Mouse (Mus musculus) adrenal gland, postnatal 4 days (tissue): ENCODE measurements around the gene C8g. TPM values are rescaled to one million over a fixed set of nuclear protein-coding genes. Genes with fewer than 3 reads are reported as not detected.

Experiments
- DNase-seq, 2 experiments: peaks; one replicate each; pipeline ENCODE4 v3.0.0; 2021 to 2022; ENCODE audit warnings: low spot score in 2 of 2, mixed read lengths in 2 of 2
- total RNA-seq, 2 experiments: library from RNA; stranded (reverse); gene quantifications; 2 replicates each; pipeline ENCODE4 v1.2.3; 2021

C8g gene
- total RNA-seq, 2 experiments from 2014 or later: 1.0 to 9.9 TPM

DNA sequence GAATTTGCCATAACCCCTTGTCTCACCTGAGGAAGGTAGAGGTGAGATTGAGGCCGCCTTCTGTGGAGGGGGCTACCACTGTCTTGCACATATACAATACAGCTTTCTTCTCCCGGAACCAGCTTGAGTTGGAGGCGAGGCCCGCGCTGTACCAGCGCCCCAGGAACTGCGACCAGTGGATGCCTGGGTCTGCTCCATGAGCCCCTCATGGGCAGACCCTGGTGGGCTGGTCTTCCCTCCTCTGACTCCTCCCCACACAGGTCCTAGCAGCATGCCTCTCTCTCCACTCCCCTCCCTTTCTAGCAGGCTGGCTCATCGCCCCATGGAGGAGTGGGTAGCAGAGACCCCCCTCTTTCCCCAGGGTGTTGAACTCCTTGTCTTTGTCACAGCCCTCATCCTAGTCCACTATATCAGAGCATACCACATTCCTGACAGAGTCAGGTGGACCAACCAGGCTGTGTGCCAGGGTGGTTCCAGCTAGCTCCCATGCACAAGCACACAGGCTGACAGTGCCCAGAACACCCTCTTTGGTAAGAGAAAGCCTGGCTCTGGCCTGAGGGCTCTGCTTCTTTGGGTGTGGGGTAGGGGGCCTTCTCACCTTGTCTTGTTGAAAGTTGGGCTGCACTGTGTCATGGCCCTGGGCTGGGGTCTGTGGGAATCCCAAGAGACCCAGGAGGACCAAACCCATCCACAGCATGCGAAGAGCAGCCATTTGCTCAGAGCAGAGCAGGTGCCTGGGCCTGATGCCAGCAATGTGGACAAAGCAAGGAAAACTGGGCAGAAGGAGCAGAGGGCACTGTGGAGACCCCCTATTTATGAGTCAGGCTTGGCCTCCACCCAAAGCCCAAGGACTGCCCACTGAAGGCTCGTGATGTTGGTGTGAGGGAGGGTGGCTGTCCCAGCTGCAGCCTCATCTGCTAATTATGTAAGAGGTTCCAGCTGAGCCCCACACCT lies 32.3 kb downstream of the C8g start:
- no peak for DNase-seq

DNA sequence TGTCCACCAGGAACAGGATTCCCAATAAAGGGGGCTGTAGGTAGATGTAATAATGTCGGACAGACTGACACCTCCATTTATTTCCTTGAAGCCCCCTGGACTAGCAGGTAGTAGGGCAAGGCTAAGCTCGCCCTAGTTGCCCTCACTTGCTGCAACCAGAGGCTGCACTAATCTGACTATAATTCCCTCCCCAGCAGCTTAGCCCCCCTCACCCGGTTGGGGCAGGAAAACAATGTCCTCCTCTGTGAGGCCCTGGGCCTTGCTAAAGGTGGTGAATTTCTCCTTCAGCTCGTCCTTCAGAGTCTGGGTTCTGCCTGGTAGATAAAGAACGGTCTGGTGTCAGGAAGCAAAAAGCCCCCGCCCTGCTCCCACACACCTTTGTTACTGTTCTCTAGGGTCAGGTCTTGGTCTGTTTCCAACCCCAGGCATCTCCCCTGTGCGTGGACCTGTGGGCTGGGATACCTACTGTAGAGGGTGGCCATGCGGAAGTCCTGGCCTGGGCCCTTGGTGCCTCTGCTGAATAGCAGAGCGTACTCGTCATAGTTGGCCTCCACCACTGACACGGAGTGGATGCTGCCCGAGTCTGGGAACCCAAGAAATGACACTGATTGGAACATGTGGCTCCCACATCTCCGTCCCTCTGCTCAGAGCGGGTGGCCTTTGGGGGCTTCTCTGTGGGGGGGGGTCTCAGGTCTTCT lies 33.8 kb downstream of the C8g start:
- DNase-seq: no peak

DNA sequence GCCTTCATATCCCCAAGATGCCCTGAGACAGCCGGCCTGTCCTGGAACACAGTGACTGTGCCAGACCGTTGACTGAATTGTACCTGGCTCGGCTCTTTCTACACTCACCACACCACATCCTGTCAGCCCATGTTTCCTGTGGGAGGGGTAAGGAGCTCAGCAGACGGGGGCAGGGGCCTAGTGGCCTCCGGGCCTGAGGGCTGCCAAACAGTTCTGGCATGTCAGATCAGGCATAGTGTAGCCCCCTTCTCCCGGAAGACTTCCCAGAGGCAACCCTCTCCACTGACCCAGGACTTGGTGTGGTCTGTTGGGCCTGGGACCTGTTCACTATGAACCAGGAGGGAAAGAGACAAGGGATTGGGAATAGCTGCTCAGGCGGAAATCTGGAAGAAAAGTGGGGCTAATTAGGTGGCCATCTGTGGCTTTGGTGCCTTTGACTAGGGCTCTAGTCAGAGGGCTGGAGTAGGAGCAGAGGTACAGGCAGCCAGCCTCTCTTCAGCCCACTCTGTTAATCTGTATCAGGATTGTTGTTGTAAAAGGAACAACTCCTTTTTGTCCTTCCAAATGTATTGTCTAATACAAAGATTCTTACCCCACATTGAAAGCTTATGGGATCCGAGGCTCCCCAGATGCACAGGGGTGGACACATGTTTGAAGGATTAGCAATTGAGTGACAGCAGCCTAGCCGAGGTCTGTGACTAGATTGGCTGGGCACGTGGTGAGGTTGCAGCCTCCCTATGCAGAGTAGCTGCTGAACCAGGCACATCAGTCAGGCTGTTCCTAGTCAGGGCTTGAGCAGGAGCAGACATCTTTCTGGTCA lies 35.5 kb downstream of the C8g start:
- no peak for DNase-seq

DNA sequence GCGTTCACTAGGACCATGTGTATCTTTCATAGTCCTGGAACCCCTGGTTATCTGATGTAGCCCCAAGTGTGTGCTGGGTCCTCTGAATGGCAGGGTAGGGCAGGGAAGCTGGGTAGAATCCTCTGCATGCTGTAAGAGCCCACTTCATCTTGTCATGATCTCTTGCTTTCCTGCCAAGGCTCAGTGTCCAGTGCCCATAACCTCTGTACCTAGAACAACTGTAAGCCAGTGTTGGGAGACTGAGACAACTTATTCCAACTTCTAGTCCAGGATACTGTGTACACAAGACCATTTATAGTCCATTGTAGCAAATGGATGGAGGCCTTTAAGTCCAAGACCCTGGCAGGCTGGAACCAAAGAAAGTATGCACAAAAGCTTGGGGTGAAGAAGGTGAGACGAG lies 36.3 kb downstream of the C8g start:
- DNase-seq: no peak

DNA sequence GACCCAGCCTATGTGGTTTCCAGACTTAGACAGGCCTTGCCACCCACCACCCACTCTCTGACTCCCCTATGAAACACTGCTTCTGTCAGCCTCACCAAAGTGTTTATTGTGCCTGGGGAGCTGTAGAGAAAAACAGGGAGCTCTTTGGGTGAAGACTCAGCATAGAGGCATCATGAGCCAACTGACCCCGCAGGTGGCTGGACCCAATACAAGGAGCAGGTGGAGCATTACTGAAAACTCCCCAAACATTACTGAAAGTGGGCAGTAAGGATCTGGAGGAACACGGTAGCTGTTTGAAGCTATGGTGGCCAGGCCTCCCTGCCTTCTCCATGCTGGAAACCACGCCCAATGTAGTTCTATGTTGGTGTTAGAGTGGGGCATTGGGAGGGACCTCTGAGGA lies 37.9 kb downstream of the C8g start:
- DNase-seq: no peak

DNA sequence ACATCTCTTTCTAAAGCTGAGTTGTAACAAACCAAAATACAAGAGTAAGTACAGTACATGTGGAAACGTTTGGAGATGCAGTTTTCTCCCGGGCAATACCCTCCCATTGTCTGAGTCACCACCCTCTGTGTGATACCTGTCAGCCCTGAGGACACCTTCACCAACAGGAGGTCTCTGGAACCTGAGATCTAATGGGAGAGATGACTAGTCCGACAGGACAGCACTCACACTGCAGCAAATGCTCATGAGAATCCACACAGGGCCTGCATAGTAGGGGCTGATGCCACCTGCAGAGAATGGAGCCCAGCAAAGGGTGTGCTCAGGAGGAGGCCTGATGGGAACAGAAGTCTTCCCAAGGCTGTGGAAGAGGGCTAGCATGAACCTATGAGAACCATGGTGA lies 40.1 kb downstream of the C8g start:
- no peak for DNase-seq

DNA sequence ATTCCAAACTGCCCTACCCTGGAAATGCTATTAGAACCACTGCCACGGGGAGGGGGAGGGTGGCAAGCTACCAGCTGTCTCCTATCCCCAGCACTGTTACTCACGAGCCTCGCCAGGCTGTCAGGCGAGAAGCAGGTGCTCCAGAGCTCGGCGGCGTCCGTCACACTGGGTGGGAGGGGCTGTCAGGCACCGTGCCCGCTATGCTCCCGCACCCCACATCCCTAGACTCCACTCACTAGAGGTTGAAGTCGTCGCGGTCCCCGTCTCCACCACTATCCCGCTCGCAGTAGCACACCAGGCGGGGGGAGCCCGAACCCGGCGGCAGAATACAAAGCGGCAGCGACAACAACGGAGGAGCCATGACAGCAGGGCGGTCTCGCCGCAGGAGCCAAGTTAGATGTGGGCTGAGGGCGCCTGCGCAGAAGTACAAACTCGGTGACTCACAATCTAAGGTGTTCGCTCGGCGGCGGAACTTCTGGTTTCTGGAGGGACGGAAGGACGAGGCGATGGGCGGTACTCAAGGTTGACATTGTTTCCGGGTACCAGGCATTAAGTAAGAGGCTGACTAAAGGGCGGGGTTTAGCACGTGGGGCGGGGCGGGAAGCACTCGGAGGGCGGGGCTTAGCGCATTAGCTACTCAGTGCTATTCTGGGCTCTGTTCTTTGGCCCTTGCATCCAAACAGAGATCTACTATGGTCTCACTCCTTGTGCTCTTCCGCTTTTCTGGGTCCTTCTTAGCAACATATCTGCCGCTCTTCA lies 40.8 kb downstream of the C8g start, which contains the start of gene Paxx:
TSS of gene Paxx (minus strand) at position 544 of the 759 bp plus-strand sequence.
- peak; percentile 77 to 84 for DNase-seq

DNA sequence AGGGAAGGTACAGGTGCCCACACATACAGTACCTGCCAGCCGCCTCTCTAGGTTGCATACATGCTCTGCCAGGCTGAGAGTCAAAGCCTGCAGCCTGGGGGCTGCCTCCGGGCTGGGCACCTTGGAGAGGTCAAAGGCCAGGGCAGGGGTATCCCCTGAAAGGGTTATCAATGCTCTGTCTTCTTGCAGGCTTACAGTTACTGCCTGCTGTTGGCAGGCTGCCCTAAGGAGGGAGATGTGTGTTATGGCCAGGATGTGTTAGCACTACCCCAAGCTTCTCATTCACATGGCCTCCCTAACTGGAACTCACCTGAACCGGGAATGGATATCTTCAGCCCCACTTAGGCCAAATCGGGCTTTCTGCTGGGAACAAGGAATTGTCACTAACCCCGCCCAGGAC lies 41.4 kb downstream of the C8g start:
- no peak for DNase-seq

DNA sequence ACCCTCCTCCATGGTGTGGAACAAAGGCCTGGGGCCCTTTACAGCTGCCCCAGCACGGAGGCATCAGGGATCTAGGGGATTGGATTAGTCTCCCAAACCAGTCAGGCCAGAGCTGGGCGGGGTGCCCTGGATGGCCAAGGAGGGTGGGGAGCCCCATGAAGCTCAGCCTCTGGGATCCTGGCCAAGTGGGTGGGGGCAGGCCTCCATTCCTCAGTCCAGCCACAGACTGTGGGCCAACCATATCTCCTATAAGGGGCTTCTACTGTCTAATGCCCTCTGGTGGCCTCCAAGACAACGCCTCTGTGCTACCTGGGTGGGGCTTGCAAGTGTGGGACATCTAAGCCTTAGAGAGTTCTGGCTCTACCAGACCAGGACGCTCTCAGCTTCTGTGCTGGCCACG lies 42.6 kb downstream of the C8g start:
- DNase-seq: no peak

DNA sequence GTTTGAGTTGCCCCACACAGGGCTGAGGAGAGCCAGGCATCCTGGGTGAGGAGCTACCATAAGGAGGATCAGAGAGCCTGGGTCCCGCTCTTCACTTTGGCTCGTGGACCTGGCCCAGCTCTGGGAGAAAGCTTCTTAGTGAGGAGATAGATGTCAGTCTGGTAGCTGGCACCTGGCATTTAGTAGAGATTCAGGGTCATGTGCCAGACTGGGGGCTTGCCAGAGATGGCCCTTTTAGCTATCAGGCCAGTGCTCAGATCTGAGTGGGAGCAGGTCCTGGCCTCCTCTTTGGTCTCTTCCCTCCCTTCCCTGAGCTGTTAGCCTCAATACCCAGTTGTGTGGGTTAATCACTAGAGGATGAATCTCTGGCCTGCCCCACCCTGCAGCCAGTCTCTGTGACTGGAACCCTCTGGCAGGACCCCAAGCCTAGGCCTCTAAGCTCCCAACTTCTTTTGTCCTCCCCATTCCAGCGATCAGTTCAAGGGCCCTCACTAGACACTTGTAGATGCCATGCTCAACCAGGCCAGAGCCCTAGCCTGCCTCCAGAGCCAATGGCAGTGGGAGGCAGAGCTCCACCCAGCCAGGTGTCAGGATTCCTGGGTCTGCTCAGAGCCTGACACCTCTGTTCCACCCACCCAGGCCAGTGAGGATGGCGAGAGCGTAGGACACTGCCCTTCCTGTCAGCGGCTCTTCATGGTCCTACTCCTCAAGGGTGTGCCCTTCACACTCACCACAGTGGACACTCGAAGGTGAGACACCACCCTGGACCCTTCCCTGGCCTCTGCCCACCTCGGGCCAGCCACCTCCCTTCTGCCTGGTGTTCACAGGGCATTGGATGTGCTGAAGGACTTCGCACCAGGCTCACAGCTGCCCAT lies 44.3 kb downstream of the C8g start:
- DNase-seq: no peak

DNA sequence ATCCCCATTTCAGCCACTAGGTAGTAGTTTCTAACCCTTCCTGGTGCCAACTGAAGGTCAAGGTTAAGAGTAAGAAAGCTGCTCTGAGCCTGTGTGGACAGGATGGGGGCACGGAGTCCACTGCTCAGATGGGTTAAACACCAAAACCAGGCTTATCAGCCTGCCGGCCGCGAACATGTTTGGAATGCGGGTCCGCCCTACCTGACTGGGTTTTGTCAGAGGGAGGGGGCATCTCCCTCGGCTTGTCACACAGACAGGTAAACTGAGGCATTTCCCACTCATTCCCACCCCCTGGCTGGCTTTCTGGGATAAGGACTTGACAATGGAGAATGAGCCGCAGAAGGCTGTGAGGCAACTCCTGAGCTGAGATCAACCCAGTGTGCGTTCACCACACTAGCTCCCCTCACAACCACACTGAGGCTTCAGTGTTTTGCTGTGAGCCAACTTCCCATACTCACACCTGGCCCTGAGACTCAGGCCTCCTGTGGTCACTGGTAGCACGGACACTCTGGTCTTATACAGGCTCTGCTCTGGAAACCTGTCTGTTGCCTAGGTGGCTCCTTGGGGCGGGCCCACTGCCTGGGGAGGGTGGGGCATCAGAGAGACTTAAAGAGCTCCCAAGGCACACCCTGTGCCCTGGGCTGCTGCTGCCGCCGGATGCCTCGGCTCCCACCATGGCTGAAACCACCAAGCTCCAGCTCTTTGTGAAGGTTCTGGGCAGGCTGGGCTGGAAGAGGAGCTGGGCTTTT lies 45.1 kb downstream of the C8g start, which contains the start of gene Clic3:
TSS of gene Clic3 (plus strand) at position 634 of the 749 bp plus-strand sequence.
- DNase-seq: no peak

DNA sequence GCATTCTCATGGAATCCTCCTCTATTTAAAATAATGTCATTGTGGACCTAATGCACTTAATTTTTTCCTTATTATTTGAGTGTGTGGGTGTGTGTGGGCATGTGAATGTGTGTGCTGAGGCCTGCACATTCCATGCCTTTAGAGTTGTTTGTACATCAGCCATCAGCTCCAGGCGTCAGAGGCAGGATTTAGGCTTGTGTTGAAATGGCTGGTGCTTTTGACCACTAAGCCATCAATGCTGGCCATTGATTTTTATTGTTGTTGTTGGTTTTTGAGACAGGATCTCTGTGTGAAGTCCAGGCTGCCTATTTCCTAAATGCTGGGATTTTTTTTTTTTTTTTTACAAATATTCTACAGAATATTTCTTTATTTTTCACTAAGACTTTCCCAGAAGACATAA lies 48.6 kb downstream of the C8g start:
- DNase-seq: no peak

DNA sequence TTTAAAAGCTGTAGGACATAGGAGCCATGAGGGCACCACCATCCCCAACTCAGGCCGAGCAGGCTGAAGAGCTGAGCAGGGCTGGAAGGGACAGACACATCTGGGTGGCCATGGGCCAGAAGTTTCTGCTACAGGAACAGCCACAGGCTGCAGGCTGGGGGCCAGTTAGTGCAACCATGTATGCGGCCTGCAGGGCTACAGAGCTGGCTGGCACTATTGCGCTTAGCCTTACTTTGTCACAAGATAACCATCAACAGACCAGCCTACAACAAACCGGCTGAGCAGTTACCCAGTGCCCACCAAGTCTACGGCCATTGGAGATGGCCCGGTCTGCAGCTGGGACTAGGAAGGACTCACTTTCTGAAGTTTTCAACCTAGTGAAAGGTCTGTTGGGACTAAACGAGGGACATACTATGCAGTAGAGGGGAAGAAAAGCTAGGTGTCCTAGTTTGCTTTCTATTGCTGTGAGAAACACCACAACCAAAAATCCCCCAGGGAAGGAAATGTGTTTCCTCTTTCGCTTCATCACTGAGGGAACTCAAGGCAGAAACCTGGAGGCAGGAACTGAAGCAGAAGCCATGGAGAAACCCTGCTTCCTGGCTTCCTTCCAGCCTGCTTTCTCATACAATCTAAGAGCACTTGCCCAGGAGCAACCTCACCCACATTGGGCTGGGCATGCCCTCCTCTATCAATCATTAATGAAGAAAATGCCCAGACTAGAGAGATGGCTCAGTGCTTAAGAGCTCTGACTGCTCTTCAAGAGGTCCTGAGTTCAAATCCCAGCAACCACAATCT lies 50.5 kb downstream of the C8g start:
- no peak for DNase-seq

Other genes starting within 250 kb of the C8g start
- 10 to 100 TPM; 28.9 to 38.5 TPM for gene Tmem203, start 246.3 kb downstream of the C8g start, total RNA-seq
- 10 to 100 TPM; 15.5 to 18.7 TPM for gene Tprn, start 239.1 kb downstream of the C8g start, total RNA-seq
- gene Ssna1, start 229.3 kb downstream of the C8g start, total RNA-seq: 10 to 100 TPM; 56.0 to 56.8 TPM
- 100 to 1,000 TPM; 110 to 115 TPM for gene Anapc2, start 229.2 kb downstream of the C8g start, total RNA-seq
- not detected for gene Tmem210, start 213.6 kb downstream of the C8g start, total RNA-seq
- gene Lrrc26, start 211.8 kb downstream of the C8g start, total RNA-seq: not detected
- 10 to 100 TPM; 15.0 to 15.2 TPM for gene Grin1, start 182.5 kb downstream of the C8g start, total RNA-seq
- 10 to 100 TPM; 57.5 to 62.5 TPM for gene Man1b1, start 169.4 kb downstream of the C8g start, total RNA-seq
- 10 to 100 TPM; 32.1 to 33.9 TPM for gene Dpp7, start 145.4 kb downstream of the C8g start, total RNA-seq
- gene Uap1l1, start 136.0 kb downstream of the C8g start, total RNA-seq: 10 to 100 TPM; 18.6 to 24.0 TPM
- gene Sapcd2, start 129.4 kb downstream of the C8g start, total RNA-seq: 1 to 10 TPM; 9.3 to 9.4 TPM
- gene Entpd2, start 105.8 kb downstream of the C8g start, total RNA-seq: 10 to 100 TPM in 1 of 2 experiments, 1 to 10 TPM in 1; 10.0 to 11.8 TPM
- gene Npdc1, start 102.4 kb downstream of the C8g start, total RNA-seq: 100 to 1,000 TPM; 102 to 112 TPM
- gene Fut7, start 78.5 kb downstream of the C8g start, total RNA-seq: under 1 TPM in 1 of 2 experiments, not detected in 1; 0.82 TPM
- 10 to 100 TPM; 30.4 to 34.3 TPM for gene Abca2, start 73.0 kb downstream of the C8g start, total RNA-seq
- 1 to 10 TPM; 1.4 to 1.7 TPM for gene Clic3, start 44.9 kb downstream of the C8g start, total RNA-seq
- 10 to 100 TPM; 41.0 to 48.5 TPM for gene Paxx, start 40.6 kb downstream of the C8g start, total RNA-seq
- 1 to 10 TPM; 3.6 to 6.5 TPM for gene Ptgds, start 31.7 kb downstream of the C8g start, total RNA-seq
- not detected for gene Lcn12, start 7.8 kb downstream of the C8g start, total RNA-seq
- gene Fbxw5, start 969 bp downstream of the C8g start, total RNA-seq: 100 to 1,000 TPM in 1 of 2 experiments, 10 to 100 TPM in 1; 99.5 to 118 TPM
- 10 to 100 TPM; 19.2 to 20.5 TPM for gene Traf2, start 45.2 kb upstream of the C8g start, total RNA-seq
- 100 to 1,000 TPM; 171 to 191 TPM for gene Edf1, start 56.1 kb upstream of the C8g start, total RNA-seq
- 1 to 10 TPM; 4.1 to 7.1 TPM for gene Mamdc4, start 73.1 kb upstream of the C8g start, total RNA-seq
- gene Phpt1, start 73.5 kb upstream of the C8g start, total RNA-seq: 10 to 100 TPM; 74.7 to 80.0 TPM
- gene Ajm1, start 80.0 kb upstream of the C8g start, total RNA-seq: 1 to 10 TPM; 4.6 to 5.3 TPM
- 100 to 1,000 TPM; 117 to 128 TPM for gene Rabl6, start 106.8 kb upstream of the C8g start, total RNA-seq
- gene Ccdc183, start 116.0 kb upstream of the C8g start, total RNA-seq: under 1 TPM in 1 of 2 experiments, not detected in 1; 0.11 TPM
- 10 to 100 TPM; 37.1 to 39.5 TPM for gene Tmem141, start 120.3 kb upstream of the C8g start, total RNA-seq
- gene Fcna, start 126.3 kb upstream of the C8g start, total RNA-seq: 10 to 100 TPM; 10.2 to 14.4 TPM
- under 1 TPM in 1 of 2 experiments, not detected in 1; 0.68 TPM for gene Lcn8, start 151.4 kb upstream of the C8g start, total RNA-seq
- not detected for gene Lcn5, start 156.2 kb upstream of the C8g start, total RNA-seq
- gene Lcn6, start 175.1 kb upstream of the C8g start, total RNA-seq: not detected
- gene Lcn10, start 181.0 kb upstream of the C8g start, total RNA-seq: not detected
- 1 to 10 TPM; 6.6 to 6.9 TPM for gene Obp2a, start 198.3 kb upstream of the C8g start, total RNA-seq
- 10 to 100 TPM; 74.3 to 75.0 TPM for gene Bmyc, start 205.0 kb upstream of the C8g start, total RNA-seq
- gene Obp2b, start 235.3 kb upstream of the C8g start, total RNA-seq: not detected